Mouse (Mus musculus): ENCODE data around the gene Dcdc2a.

The Dcdc2a gene

DNA sequence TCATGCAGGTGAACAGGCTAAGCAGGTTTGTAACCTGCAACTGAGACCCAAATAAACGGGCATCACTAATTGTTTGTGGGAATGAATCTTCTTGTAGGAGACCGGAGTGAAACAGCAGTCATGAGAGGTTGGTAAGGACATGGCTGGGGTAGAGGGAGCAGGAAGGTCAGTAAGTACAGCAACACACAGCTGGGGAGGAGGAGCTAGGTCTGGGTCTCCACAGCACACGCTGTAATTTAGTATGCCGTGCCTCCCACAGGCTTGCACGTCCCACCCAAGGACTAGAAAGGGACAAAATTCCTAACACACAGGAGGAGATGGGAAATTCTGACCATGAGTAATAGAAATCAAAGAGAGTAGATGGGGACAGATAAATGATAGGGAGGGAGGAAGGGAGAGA, 42.8 kb downstream of the Dcdc2a start:
- no peak for DNase-seq

DNA sequence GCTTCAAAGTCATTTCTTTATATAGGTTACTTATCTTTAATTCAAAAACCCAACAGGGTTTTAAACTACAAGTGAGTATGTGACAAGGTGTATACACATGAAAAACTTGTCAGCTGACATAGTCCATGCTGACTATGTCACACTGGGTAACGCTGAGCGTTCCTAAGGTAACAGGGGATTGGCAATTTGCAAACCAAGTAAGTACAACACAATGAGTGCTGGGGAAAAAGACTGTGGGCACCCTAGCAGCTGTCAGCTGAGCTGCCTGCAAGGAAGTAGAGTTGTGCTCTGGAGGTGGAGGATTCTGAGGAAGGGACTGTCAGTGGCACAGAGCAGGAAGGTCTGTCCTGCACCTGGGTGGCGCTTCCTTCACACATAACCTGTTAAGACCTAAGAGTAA, 43.7 kb downstream of the Dcdc2a start:
- no peak for DNase-seq

- DNase-seq: no peak
These were observed 44.8 kb downstream of the Dcdc2a start for GRCm38 (mm10) chr13:25100581-25100980.

GRCm38 (mm10) chr13:25105671-25106070, 49.9 kb downstream of the Dcdc2a start:
- no peak for DNase-seq

- DNase-seq: no peak
These were observed 50.9 kb downstream of the Dcdc2a start for GRCm38 (mm10) chr13:25106740-25107139.

GRCm38 (mm10) chr13:25108353-25108752, 52.5 kb downstream of the Dcdc2a start:
- no peak for DNase-seq

DNA sequence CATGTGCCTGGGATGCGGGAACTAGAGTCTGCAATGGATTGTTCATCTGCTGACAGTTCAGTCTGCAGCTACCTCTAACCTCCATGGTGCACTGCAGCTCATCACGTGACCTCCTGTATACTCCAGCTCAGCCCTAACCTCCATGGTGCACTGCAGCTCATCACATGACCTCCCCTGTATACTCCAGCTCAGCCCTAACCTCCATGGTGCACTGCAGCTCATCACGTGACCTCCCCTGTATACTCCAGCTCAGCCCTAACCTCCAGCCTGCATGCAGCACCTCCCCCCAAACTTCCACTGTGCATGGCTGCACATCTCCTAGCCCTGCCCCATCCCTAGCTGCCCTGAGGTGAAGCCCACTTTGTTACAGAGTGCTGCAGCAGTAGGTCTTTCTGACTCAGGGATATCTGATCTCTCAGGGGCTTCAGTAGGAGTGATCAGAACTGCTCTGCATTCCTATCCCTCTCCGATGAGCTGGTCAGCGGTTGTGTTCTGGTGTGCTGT, 54.8 kb downstream of the Dcdc2a start:
- DNase-seq: no peak

- DNase-seq: peak; percentile 31
These were observed 59.7 kb downstream of the Dcdc2a start for GRCm38 (mm10) chr13:25115429-25115881.

DNA sequence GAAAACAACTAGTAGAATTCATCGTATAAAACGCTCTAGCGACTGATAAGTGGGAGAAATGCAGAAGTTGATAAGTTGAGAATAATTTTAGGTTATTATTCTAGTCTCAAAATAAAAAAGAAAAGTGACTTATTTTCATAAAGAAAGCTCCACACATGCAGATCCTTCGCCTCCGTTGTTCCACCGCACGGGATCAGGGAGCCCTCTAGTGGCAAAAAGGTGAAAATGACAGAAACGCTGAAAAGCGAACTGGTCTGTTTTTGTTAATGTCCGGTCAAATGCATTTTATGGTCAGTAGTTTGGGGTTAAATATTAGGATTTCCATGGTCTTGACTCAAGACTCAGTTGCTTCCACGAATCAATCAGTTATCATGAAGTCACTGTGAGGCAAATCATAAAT, 60.2 kb downstream of the Dcdc2a start:
- DNase-seq: peak; percentile 18

GRCm38 (mm10) chr13:25122740-25123335, 67.0 kb downstream of the Dcdc2a start:
- no peak for DNase-seq

- DNase-seq: no peak
These were observed 71.4 kb downstream of the Dcdc2a start for GRCm38 (mm10) chr13:25127216-25127615.

GRCm38 (mm10) chr13:25127806-25128205, 72.0 kb downstream of the Dcdc2a start:
- DNase-seq: no peak

GRCm38 (mm10) chr13:25128766-25129165, 73.0 kb downstream of the Dcdc2a start:
- DNase-seq: no peak

DNA sequence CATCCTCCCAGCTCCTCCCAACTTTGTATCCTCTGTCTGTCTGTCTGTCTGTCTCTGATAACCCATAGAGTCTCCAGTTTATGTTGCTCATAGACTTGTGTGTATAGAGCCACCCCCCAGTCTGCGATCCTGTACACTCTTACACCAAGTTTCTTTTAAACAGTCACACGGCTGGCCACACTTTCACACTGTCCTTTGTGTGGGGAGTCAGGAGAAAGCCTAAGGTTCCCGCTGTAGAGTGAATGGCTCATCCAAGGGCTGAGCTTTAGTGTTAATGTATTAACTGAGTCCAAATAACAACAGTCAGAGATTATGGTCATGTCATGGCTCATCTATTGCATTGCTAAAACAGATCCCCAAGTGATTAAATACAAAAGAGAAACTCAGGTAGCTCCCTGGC, 87.3 kb downstream of the Dcdc2a start:
- DNase-seq: no peak

DNA sequence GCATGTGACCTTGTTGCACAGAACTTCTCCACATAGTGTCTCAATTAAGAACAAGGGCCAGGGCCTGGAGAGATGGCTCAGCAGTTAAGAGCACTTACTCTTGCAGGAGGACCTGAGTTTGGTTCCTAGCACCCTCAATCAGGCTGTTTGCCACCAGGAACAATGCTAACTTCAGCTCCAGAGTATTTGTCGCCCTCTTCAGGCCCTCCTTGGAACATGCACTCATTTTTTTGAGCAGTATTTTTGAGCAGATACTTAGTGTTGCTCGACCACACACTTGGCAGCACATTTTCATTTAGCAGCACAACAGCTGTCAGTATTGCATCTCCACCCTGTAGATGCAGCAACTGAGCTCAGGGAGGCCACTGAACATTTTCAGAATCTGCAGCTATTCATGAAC, 88.3 kb downstream of the Dcdc2a start:
- no peak for DNase-seq

- no peak for DNase-seq
These were observed 90.4 kb downstream of the Dcdc2a start for GRCm38 (mm10) chr13:25146232-25146631.

GRCm38 (mm10) chr13:25150154-25150781, 94.5 kb downstream of the Dcdc2a start:
- no peak for DNase-seq

- no peak for DNase-seq
These were observed 95.1 kb downstream of the Dcdc2a start for GRCm38 (mm10) chr13:25150861-25151260.

- DNase-seq: no peak
These were observed 104.1 kb downstream of the Dcdc2a start for GRCm38 (mm10) chr13:25159917-25160316.

DNA sequence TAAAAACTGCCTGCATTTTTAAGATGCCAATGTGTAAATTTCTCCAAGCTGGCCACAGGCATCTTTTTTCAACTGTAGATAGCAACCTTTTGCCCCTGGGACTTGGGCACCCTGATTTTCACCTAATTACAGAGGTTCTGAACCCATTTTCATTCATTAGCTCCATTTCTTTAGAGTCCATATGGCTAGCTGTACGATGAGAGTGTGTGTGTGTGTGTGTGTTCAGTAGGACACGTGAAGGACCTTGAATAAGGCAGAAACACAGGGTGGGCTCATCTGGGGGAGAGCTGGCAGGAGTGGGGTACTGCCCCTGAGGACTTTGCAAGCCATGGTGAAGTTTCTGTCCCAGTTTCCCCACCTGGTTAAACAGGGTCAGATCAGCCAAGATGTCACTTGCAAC, 105.0 kb downstream of the Dcdc2a start:
- no peak for DNase-seq

- no peak for DNase-seq
These were observed 106.8 kb downstream of the Dcdc2a start for GRCm38 (mm10) chr13:25162594-25162993.

- no peak for DNase-seq
These were observed 113.1 kb downstream of the Dcdc2a start for GRCm38 (mm10) chr13:25168891-25169290.

DNA sequence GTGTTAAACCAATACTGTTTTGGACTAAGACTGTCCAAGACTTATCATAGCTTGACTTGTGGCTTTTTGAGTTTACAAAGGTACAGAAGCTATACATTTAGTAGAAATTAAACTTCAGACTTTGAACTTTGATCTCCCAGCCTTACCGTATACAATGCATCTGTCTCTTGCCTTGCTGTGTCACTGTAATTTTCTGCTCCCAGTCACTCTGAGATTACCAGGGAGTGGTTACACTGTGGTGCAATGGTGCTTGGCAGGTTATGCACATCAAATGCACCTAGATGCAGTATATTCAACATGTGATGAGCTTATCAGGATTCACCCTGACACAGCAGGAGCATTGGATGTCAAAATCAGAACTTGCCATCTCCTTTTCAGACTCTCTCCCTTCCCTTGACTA, 122.0 kb downstream of the Dcdc2a start:
- DNase-seq: no peak

DNA sequence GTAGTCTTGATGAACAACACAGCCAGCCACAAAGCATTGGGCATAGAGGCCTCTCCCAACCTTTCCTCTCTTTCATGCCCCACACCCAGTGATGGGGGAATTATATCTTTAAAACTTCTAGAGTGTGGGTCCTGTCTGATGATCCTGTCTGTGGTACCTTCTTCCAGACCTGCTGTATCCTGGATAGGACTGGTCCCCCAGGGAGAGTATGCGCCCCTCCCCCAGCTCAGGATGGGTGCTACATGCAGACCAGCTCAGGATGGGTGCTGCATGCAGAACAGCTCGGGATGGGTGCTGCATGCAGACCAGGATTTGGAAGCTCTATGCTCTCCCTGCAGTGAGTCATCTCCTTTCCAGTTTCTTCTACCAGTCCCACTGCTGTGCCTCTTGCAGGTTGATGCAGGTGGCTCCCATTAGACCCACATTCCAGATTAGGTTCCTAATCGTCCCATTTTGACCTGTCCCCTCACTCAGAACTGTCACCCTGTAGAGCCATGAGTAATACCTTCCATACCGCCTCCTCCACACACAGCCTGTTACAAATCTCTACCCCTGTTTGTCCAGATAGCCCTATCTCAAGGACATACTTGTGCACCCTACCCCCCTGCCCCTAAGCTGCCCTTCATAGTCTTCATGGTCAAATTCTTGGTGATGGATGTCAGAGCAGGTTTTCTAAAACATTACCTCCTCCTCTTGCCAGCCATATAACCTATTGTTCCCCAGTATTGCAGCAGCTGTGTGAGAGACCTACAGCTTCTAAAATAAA, 122.6 kb downstream of the Dcdc2a start:
- DNase-seq: no peak

All from cerebellum, adult 9-11 months (tissue).